Mouse (Mus musculus) c-Kit-positive CD71-positive TER-119-negative erythroid progenitor cells, embryonic 14.5 days (primary cell): ENCODE measurements around the gene Pcdh17.

Experiments
- DNase-seq: peaks from one replicate; pipeline ENCODE4 v3.0.0-alpha.2; 2013; ENCODE audit warnings: low read depth

Pcdh17 gene

DNA sequence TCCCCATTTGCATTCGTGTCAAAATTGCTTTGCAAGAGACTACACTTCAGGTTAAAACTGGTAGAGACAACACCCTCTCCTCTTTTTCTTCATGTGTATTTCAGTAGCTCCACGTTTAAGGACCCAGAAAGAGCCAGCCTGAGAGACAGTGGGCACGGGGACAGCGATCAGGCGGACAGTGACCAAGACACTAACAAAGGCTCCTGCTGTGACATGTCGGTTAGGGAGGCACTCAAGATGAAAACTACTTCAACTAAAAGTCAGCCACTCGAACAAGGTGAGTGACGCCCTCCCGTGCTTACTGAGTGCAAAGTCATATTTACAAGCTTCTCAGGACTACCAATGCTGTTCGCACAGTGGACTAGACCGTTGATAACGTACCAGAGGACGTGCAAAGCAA lies 34.0 kb downstream of the Pcdh17 start:
- no peak for DNase-seq

DNA sequence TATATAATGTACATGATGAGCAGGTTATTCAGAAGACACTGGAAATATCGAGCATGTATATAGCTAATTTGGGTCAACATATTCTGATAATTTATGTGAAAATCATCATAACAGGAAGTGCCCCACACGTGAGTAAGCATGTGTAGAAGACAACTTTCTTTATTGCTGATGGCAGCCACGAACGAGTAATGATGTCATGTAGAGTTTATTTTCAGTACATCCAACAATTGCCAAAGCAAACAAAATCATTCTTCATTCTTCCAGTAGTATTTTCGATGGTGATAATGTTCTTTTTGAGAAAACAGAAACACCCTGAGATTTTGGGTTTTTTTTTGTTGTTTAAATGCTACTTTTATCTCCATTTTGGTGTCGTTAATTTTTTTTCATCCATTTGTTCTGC lies 37.2 kb downstream of the Pcdh17 start:
- DNase-seq = no peak

DNA sequence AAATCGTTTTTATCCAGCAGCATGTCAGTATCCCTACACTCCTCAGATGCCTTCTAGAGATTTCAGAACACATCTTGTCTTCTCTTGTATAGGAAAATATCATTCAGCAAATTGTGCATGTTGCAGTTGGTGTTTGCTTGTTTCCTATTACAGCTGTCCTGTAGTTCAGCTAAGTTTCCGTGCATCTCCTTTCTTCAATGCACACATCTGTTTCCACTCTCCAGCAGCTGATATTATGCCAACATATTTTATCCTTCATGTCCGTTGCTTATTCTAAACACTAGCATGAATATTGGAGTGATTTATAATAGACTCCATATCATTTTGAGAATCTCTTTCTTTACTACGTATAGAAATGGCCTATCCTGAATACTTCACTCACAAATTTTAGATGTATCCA lies 41.0 kb downstream of the Pcdh17 start:
- DNase-seq = no peak

DNA sequence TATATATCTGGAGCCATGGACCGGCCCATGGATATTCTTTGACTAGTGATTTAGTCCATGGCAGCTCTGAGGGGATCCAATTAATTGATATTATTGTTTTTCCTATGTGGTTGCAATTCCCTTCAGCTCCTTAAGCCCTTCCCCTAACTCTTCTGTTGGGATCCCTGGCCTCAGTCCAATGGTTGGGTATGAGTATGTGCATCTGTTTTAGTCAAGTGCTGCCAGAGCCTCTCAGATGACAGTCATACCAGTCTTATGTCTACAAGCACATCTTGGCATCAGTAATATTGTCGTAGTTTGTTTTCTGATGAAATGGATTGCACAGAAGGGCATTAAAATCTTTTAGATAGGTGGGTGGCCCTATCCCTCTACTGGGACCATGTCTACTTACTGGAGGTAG lies 67.6 kb downstream of the Pcdh17 start:
- no peak for DNase-seq

DNA sequence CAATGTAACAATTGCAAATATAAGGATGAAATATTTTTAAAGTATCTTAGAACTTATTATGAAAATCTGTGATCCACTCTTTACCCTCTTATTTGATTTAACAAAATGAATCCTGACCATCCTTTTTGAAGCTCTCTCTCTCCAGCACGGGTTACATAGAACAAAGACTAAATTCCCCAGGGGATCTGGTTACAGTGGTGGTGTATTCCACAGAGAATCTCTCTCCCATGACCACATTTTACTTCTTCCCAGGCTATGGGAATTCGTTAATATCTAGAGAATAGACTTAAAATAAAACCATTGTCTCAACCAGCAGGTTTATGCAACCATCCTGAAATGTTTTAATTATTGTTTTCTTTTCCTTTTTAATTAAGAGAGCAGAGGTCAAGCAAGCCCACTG lies 89.0 kb downstream of the Pcdh17 start:
- DNase-seq = no peak

DNA sequence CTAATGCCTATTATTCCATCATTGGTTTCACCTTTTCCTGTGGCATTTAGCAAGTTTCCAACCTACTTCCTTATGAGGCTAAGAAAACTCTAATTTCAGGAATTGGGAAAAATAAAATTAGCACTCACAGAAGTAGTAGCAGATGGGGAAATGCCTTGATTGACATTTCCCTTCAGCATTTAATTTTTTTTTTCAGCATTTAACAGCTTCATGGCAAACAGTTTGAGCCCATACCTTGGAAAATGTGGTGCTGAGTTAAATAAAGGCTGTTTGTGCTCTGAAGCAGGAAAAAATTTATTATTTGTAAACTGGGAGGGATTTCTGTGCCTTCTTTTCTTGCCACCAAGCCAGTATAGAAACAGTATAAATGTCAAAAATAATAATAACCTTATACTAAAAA lies 91.9 kb downstream of the Pcdh17 start:
- DNase-seq = no peak

DNA sequence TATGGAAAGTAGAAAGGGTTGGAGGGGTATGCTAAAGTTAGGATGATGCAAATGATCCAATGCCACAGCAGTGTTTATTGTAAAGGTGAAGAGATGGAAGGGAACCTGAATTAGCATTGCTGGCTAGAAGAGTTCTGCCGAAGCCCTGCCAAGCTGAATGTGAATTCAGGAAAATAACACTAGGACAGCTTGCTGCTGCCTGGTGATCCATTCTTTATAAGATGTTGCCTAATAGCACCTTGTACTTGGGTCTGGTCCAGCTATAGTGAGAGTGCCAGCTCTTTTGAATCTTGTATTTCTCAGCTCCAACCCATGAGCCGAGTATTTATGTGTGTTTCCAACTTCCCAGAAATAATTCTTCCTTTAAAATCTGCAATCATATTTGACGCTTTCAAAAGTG lies 98.5 kb downstream of the Pcdh17 start:
- no peak for DNase-seq

DNA sequence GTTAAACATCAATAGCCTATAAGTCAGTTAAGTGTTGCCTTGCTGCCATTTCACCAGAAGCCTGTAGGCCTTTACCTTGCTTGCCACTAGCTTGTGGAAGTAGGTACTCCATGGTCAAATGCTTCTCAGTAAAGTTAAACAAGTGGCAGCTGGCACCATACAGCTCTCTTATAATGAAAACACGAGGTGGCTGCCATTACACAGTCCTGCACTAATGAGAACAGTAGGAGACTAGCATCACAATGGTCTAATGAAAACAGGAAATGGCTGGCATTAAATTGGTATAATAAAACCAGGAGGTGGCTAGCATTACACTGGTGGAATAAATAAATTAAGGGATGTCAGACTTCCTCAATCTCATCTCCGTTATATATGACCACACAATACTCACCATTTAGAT lies 102.6 kb downstream of the Pcdh17 start:
- DNase-seq = no peak

DNA sequence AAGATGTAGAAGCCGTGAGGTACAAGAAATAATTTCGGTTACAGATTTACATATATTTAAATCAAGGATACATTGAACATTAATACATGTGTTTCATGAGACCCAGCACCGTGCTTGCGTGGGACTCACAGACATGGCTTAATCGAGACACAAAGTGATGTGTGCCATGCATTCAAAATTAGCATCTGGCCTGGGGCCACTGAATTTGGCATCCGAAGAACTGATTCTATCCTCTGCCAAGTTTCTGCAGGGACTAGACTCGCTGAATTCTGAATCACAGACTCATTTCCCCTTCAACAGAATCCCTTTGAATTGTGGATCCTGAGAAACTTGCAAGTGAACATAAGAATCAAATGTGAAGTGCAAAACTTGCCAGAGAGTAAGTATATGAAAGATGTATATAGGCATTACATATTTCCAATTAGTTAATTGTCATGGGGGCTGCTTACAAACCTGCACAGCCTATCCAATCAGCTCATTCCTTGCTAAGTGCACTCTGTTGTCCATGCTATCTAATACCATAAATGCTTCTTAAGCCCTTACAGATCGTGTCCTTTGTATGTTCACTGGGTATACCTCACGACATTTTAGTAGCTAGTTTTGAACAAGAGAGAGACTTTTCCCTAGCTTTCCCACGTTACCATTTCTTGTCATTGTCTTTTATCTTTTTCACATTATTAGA lies 104.3 kb downstream of the Pcdh17 start:
- DNase-seq = no peak

DNA sequence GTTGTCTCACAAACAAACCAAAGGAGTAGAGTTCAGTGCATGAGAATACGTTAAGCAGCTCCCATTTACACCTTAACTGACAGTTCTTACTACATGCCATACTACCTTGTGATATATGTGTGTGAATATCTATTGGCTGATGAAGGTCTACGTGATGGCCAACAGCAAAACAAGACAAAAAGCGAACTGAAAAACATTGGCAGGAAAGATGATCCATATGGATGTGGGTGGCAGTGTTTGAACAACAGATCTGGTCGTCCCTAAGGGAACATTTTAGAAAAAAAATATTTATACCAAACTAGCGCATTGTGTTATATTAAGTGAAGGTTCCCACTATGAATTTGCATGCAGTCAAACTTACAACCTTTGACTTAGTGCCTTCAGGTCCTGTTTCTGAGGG lies 108.2 kb downstream of the Pcdh17 start:
- no peak for DNase-seq

DNA sequence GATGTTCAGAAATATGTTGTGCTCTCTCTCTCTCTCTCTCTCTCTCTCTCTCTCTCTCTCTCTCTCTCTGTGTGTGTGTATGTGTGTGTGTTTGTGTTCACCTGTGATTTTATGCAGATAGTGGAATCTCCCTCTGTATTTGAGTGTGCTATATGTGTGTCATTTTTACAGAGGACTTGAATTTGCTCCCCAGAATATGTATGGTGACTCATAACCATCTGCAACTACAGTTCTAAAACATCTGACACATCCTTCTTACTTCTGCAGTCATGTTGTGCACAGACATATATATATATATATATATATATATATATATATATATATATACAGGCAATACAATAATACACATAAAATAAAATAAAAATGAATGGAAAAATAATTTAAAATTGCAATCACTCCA lies 127.7 kb downstream of the Pcdh17 start:
- no peak for DNase-seq
